Mouse (Mus musculus) neural tube, embryonic 14.5 days (tissue): ENCODE measurements around the gene Dtx3l. TPM values are rescaled to one million over a fixed set of nuclear protein-coding genes. Genes with fewer than 3 reads are reported as not detected.
"Not testable (repeated sequence)": the region's sequence is repeated elsewhere in the genome, so short reads cannot be mapped to it uniquely, and the experiment has no call there.

Source experiments
- ATAC-seq: fragments of 200-750 bp; cut with Nextera tagmentation; 2 replicates; pipeline ENCODE4 v1.8.0; 2017; ENCODE audit warnings: low read depth, mild to moderate bottlenecking, moderate TSS enrichment, moderate library complexity
- H3K27ac ChIP-seq: fragments of 300-500 bp; sonication (generic); 2 replicates; pipeline ENCODE4 v1.5.1; 2014; ENCODE audit warnings: low read depth, mild to moderate bottlenecking, control low read depth, low read length, moderate library complexity, mixed read lengths
- H3K27me3 ChIP-seq: fragments of 300-500 bp; sonication (generic); 2 replicates; pipeline ENCODE4 v1.6.1; 2014; ENCODE audit warnings: low read length; ENCODE audit not compliant: control insufficient read depth, insufficient read depth
- H3K36me3 ChIP-seq: fragments of 300-500 bp; sonication (generic); 2 replicates; pipeline ENCODE4 v1.6.1; 2014; ENCODE audit warnings: low read length, mixed read lengths; ENCODE audit not compliant: control insufficient read depth, insufficient read depth
- H3K4me1 ChIP-seq: fragments of 300-500 bp; sonication (generic); 2 replicates; pipeline ENCODE4 v1.6.1; 2014; ENCODE audit warnings: low read length; ENCODE audit not compliant: control insufficient read depth, insufficient read depth
- H3K4me2 ChIP-seq: fragments of 300-500 bp; sonication (generic); 2 replicates; pipeline ENCODE4 v1.6.1; 2014; ENCODE audit warnings: mild to moderate bottlenecking, low read depth, low read length, control low read depth
- H3K4me3 ChIP-seq: fragments of 300-500 bp; sonication (generic); 2 replicates; pipeline ENCODE4 v1.5.1; 2014; ENCODE audit warnings: low read depth, low read length, control low read depth, mixed read lengths
- H3K9ac ChIP-seq: fragments of 300-500 bp; sonication (generic); replicated peaks from 2 replicates; pipeline ENCODE4 v1.6.1; 2014; ENCODE audit warnings: low read depth, mild to moderate bottlenecking, control low read depth, low read length, mixed read lengths
- H3K9me3 ChIP-seq: fragments of 300-500 bp; sonication (generic); 2 replicates; pipeline ENCODE4 v1.6.1; 2016; ENCODE audit warnings: low read length; ENCODE audit not compliant: control insufficient read depth
- WGBS: fragments of 180-500 bp; shearing (Covaris S2); extraction: QIAGEN DNeasy Blood & Tissue Kit; methylation state at CpG from one replicate; pipeline ENCODE4 v1.1.7; 2014; 5-methylcytosine and 5-hydroxymethylcytosine counted together
- polyA plus RNA-seq: library from polyadenylated mRNA; unstranded; fragments of >200 nt; fragmentation: Nextera tagmentation; extraction: Ambion mirVana; gene quantifications from 2 replicates; pipeline ENCODE4 v1.2.1, GENCODE M21; 2014

Dtx3l gene
- polyA plus RNA-seq, 1 experiment from 2014 or later, result 0.95 TPM

DNA sequence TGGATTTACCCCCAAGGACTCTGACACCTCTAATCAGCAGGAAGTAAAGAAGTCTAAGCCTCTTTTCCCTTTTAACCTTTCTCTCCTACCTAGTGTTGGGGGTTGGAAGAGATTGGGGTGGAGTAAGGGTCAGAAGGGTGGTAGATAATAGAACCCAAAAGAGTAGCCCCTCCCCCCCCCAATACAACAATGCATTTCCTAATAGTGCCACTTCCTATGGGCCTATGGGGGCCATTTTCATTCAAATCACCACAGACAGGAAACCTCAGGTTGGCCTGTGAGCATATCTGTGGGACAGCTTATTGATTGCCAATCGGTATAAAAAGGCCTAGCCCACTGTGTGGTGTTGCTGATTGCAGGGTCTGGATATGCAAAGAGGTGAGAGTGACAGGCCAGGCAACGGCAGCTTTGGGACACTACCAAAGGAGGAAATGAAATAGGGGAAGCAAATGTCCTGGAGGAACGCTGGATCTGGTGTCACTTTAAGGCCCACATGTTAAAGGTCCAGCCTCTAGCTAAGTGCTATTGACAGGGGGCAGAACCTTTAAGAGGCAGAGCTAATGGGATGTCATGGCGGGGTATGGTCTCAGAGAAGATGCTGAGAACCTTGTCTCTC is 34.7 kb downstream of the Dtx3l start:
- no peak for ATAC-seq

DNA sequence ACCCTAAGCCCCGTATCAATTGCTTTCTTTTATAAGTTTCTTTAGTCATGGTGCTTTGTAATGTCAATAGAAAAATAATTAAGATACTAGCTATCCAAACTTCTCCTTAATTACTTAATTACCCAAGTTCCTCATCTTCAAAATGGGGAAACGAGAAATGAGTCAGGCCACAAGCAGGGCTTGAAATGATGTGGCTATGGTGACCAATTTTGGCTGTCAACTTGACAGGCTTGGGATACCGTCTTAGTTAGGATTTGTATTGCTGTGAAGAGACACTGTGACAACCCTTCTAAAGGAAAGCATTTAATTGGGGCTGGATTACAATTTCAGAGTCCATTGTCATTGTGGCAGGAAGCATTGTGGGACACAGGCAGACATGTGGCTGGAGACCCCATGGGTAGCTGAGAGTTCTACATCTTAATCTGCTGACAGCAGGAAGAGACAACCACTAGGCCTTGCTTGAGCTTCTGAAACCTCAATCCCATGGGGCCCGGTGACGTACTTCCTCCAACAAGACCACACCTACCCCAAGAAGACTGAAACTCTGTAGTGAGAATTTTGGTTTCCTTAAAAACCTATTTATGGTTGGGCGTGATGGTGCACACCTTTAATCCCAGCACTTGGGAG is 35.8 kb downstream of the Dtx3l start:
- Histone ChIP-seq H3K4me1 (no peaks in the 10 kb centered on the region), H3K4me3 (no peak overlapping the region), H3K27me3 (no peaks in the 10 kb centered on the region), H3K9me3 (no peaks in the 10 kb centered on the region), H3K27ac (no peak overlapping the region), H3K36me3 (no peaks in the 10 kb centered on the region), H3K9ac (no peak overlapping the region), H3K4me2 (no peak overlapping the region)
- WGBS, result 90% methylated on average over 6 of the region's 6 CpGs
- ATAC-seq, result no peak

More for the DNA sequence above, 34.7 kb downstream of the Dtx3l start:
- Histone ChIP-seq H3K4me3 (no peak overlapping the region), H3K4me2 (no peak overlapping the region), H3K4me1 (no peaks in the 10 kb centered on the region), H3K9me3 (no peaks in the 10 kb centered on the region), H3K27ac (no peak overlapping the region), H3K27me3 (no peaks in the 10 kb centered on the region), H3K9ac (no peak overlapping the region), H3K36me3 (no peaks in the 10 kb centered on the region)
- 61% methylated on average over 4 of the region's 4 CpGs for WGBS

GRCm38 (mm10) chr16:35900541-35900940 is 38.4 kb downstream of the Dtx3l start:
- H3K27me3 ChIP-seq, result no peaks in the 10 kb centered on the region
- H3K4me1 ChIP-seq, result no peaks in the 10 kb centered on the region
- no peak overlapping the region for H3K4me2 ChIP-seq
- no peak overlapping the region for H3K4me3 ChIP-seq
- 88% methylated on average over 3 of the region's 3 CpGs for WGBS
- H3K36me3 ChIP-seq, result no peaks in the 10 kb centered on the region
- no peak for ATAC-seq
- H3K27ac ChIP-seq, result no peak overlapping the region
- H3K9ac ChIP-seq, result no peak overlapping the region
- H3K9me3 ChIP-seq, result no peaks in the 10 kb centered on the region

GRCm38 (mm10) chr16:35894997-35895396 is 44.0 kb downstream of the Dtx3l start:
- no peaks in the 10 kb centered on the region for H3K36me3 ChIP-seq
- H3K4me3 ChIP-seq, result no peak overlapping the region
- no peak overlapping the region for H3K27ac ChIP-seq
- no peaks in the 10 kb centered on the region for H3K4me1 ChIP-seq
- H3K9ac ChIP-seq, result no peak overlapping the region
- H3K4me2 ChIP-seq, result no peak overlapping the region
- 18% methylated on average over 6 of the region's 6 CpGs for WGBS
- no peaks in the 10 kb centered on the region for H3K27me3 ChIP-seq
- no peak for ATAC-seq
- H3K9me3 ChIP-seq, result no peaks in the 10 kb centered on the region

DNA sequence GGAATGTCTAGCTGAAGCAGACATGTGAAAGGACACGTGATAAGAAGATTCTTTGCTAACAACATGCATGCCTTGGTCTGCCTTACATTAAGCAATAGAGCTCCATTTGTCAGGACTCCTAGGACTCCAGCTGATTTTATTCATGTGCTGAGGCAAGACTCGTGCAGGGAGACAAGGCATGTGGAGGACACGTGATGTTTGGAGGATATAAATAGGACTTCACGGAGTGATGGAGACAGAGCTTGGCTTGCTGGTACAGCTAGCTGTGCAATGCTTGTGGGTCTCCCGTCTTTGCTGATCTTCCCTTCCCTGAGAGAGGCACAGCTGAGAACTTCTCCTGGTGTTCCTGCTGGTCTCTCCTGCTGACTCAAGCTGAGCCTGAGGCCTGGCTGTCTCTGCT is 47.3 kb downstream of the Dtx3l start:
- not testable (repeated sequence) for H3K36me3 ChIP-seq, H3K27ac ChIP-seq, H3K9me3 ChIP-seq, ATAC-seq, H3K4me1 ChIP-seq, H3K4me3 ChIP-seq, H3K4me2 ChIP-seq, H3K27me3 ChIP-seq, H3K9ac ChIP-seq
- WGBS, result 80% methylated on average over 5 of the region's 5 CpGs

- Histone ChIP-seq H3K4me3 (no peak overlapping the region), H3K4me2 (no peak overlapping the region), H3K9me3 (no peaks in the 10 kb centered on the region), H3K36me3 (no peaks in the 10 kb centered on the region), H3K27me3 (no peaks in the 10 kb centered on the region), H3K27ac (no peak overlapping the region), H3K9ac (no peak overlapping the region), H3K4me1 (no peaks in the 10 kb centered on the region)
- ATAC-seq, result no peak
- 81% methylated on average over 3 of the region's 3 CpGs for WGBS
Observed at GRCm38 (mm10) chr16:35890645-35891044, 48.3 kb downstream of the Dtx3l start.

DNA sequence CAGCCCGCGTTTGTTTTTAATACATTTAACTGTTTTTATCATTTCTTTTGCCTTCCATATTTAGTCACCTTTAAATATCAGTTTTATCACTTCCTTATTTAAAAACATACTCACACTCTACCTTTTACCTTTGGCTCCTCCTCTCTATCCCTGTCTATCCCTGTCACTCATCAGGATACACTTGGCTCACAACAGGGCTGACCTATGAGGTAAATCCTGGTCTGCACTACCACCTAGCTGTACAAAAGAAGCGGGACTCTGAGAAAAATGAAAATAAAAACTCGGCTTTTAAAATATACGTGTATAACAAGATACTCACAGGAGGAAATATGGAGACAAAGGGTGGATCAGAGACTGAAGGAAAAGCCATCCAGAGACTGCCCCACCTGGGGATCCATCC is 50.0 kb downstream of the Dtx3l start:
- Histone ChIP-seq H3K9me3 (no peaks in the 10 kb centered on the region), H3K4me2 (no peak overlapping the region), H3K36me3 (no peaks in the 10 kb centered on the region), H3K4me1 (no peaks in the 10 kb centered on the region), H3K27ac (no peak overlapping the region), H3K27me3 (no peaks in the 10 kb centered on the region), H3K9ac (no peak overlapping the region), H3K4me3 (no peak overlapping the region)
- 93% methylated on average over 5 of the region's 5 CpGs for WGBS
- no peak for ATAC-seq

DNA sequence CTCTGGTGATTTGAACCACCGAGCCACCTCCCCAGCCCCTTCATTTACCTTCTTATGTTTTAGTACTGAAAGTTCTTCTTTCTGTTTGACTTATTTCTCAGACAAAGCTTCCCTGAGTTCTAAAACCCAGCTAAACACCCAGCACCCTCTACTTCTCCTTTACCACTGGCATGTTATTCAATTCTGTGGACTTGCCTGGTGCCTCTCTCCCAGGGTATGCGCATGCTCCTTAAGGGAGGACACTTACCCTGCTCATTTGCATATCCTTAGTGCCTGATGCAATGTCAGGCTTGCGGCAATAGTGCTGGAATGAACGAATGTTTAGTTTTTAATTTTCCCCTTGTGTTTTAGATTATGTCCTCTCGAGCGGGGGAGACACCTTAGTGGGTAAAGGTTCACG is 50.8 kb downstream of the Dtx3l start:
- Histone ChIP-seq H3K4me2 (no peak overlapping the region), H3K27ac (no peak overlapping the region), H3K9me3 (no peaks in the 10 kb centered on the region), H3K36me3 (no peaks in the 10 kb centered on the region), H3K4me3 (no peak overlapping the region), H3K27me3 (no peaks in the 10 kb centered on the region), H3K4me1 (no peaks in the 10 kb centered on the region), H3K9ac (no peak overlapping the region)
- WGBS, result 78% methylated on average over 7 of the region's 7 CpGs
- no peak for ATAC-seq
